Mouse (Mus musculus) CD4-positive, CD25-positive, alpha-beta regulatory T cell, adult 4 months (primary cell): ENCODE results near the gene Hnrnpf. TPM values are rescaled to one million over a fixed set of nuclear protein-coding genes. Genes with fewer than 3 reads are reported as not detected.

ENCODE experiments used
- polyA plus RNA-seq, 2 experiments: library from polyadenylated mRNA; unstranded; fragments of 100-300 nt; shearing (Covaris generic); gene quantifications; one replicate each; pipeline ENCODE4 v1.2.1; 2017

Gene Hnrnpf
- polyA plus RNA-seq, 2 experiments from 2014 or later: 1,072 to 1,239 TPM

Other genes starting within 250 kb of the Hnrnpf start
- gene Zfp637, start 59.1 kb upstream of the Hnrnpf start, polyA plus RNA-seq: 10 to 100 TPM; 34.4 to 40.9 TPM
- 1 to 10 TPM; 2.4 to 3.3 TPM for gene Zfp239, start 38.2 kb upstream of the Hnrnpf start, polyA plus RNA-seq
- gene Fxyd4, start 37.4 kb downstream of the Hnrnpf start, polyA plus RNA-seq: 10 to 100 TPM in 1 of 2 experiments, 1 to 10 TPM in 1; 7.6 to 14.3 TPM
- gene Rasgef1a, start 111.1 kb downstream of the Hnrnpf start, polyA plus RNA-seq: 1 to 10 TPM; 5.4 to 7.8 TPM
- 1 to 10 TPM; 6.0 to 8.7 TPM for gene Csgalnact2, start 238.8 kb downstream of the Hnrnpf start, polyA plus RNA-seq